Mouse (Mus musculus) T-cell, adult 2 months (primary cell): ENCODE results near the gene Gm2007.
"Not testable (repeated sequence)": the region's sequence is repeated elsewhere in the genome, so short reads cannot be mapped to it uniquely, and the experiment has no call there.

Source experiments
- DNase-seq: peaks from one replicate; pipeline ENCODE4 v3.0.0; 2022; ENCODE audit warnings: low spot score

The Gm2007 gene

GRCm38 (mm10) chr2:175741237-175741636 is at the start of gene Gm2007:
TSS of gene Gm2007 (plus strand) at chr2:175741537.
- not testable (repeated sequence) for DNase-seq

GRCm38 (mm10) chr2:175703546-175703945 is 37.8 kb upstream of the Gm2007 start, which contains the start of gene Zfp969:
TSS of gene Zfp969 (minus strand) at chr2:175703646.
- DNase-seq, result not testable (repeated sequence)

DNA sequence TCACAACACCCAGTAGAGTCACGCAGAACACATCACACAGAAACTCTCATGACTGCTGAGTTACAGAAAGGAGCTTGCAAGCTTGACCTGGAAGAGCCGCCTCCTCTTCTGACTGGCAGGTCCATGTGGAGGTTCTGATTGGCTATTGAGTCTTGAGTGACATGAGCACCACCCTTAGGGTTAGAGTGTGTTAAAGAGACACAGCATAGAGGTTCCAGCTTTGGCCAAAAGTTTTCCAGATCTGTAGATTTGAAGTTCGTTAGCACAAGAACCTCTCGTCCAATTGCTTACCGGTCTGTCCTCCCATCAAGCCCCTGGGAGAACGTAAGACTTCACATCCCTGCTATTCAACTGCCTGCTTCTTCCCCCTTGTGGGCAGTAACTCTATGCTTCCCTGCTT is 59.7 kb downstream of the Gm2007 start, which contains the start of gene Gm14288:
TSS of gene Gm14288 (minus strand) at position 101 of the 400 bp plus-strand sequence.
- DNase-seq, result not testable (repeated sequence)
